Mouse (Mus musculus) heart, adult 2 months (tissue): Measurements from ENCODE around the gene Ctdsp2. TPM values are rescaled to one million over a fixed set of nuclear protein-coding genes. Genes with fewer than 3 reads are reported as not detected.
A peak's percentile ranks its signal among the peaks of the same experiment; 100 is the strongest.

Experiments
- DNase-seq, 2 experiments: peaks; one replicate each; pipeline ENCODE4 v3.0.0; 2021
- H3K27ac ChIP-seq: fragments of 200-600 bp; 2 replicates; pipeline ENCODE4 v1.8.1; 2022
- H3K27me3 ChIP-seq: fragments of 200-500 bp; 2 replicates; pipeline ENCODE4 v1.6.1; 2012; ENCODE audit warnings: mild to moderate bottlenecking, low read length, inconsistent platforms, mixed read lengths; ENCODE audit not compliant: control insufficient read depth, insufficient read depth
- H3K36me3 ChIP-seq: fragments of 200-500 bp; 2 replicates; pipeline ENCODE4 v1.6.1; 2012; ENCODE audit warnings: low read length, inconsistent platforms; ENCODE audit not compliant: control insufficient read depth, insufficient read depth
- H3K4me1 ChIP-seq: fragments of 200-500 bp; 2 replicates; pipeline ENCODE4 v1.6.1; 2011; ENCODE audit warnings: low read length; ENCODE audit not compliant: control insufficient read depth, insufficient read depth
- H3K4me3 ChIP-seq: fragments of 200-600 bp; 2 replicates; pipeline ENCODE4 v1.8.1; 2022
- H3K79me2 ChIP-seq: fragments of 200-500 bp; replicated peaks from 2 replicates; pipeline ENCODE4 v1.6.1; 2012; ENCODE audit warnings: mild to moderate bottlenecking, inconsistent platforms, low read length, moderate library complexity, mixed read lengths; ENCODE audit not compliant: control insufficient read depth, insufficient read depth
- H3K9ac ChIP-seq: fragments of 200-500 bp; 2 replicates; pipeline ENCODE4 v1.6.1; 2012; ENCODE audit warnings: low read depth, mild to moderate bottlenecking, control low read depth, inconsistent platforms, low read length, mixed read lengths
- CTCF ChIP-seq: fragments of 200-600 bp; IDR thresholded peaks from 2 replicates; pipeline ENCODE4 v1.8.1; 2022; ENCODE audit warnings: antibody characterized with exemption, mild to moderate bottlenecking, moderate library complexity
- EP300 ChIP-seq: fragments of 200-500 bp; IDR thresholded peaks from 2 replicates; pipeline ENCODE4 v1.6.1; 2011; ENCODE audit warnings: low read depth, low read length, control low read depth; ENCODE audit not compliant: insufficient read depth
- POLR2A ChIP-seq: fragments of 200-500 bp; IDR thresholded peaks from 2 replicates; pipeline ENCODE4 v1.6.1; 2011; ENCODE audit warnings: mild to moderate bottlenecking, low read depth, low read length, control low read depth; ENCODE audit not compliant: insufficient read depth
- WGBS: fragments of 180-500 bp; shearing (Covaris S2); methylation state at CpG from one replicate; pipeline ENCODE4 v1.1.7; 2018; 5-methylcytosine and 5-hydroxymethylcytosine counted together
- intact Hi-C: fragments of 180-260 bp; cut with DNase I; formaldehyde crosslinking; loops from one replicate; pipeline ENCODE4 v1.15.1; 2025
- polyA plus RNA-seq: library from polyadenylated mRNA; depleted of rRNA; stranded (reverse); fragments of >200 nt; gene quantifications from 2 replicates; pipeline ENCODE4 v1.2.3, GENCODE M21; 2012
- total RNA-seq, 2 experiments: library from RNA; stranded (reverse); gene quantifications; 2 replicates each; pipeline ENCODE4 v1.2.3; 2021

Gene Ctdsp2
- total and polyA plus RNA-seq, 3 experiments = 82.2 to 108 (median 85.6) TPM

GRCm38 (mm10) chr10:127040569-127041214 is 62.2 kb downstream of the Ctdsp2 start:
- 0 out of 2 replicates have a peak, but pooled peaks cover 2% of the 10 kb centered on the region for H3K27me3 ChIP-seq
- peak overlapping the region; percentile 32 for H3K27ac ChIP-seq
- H3K4me3 ChIP-seq = peak overlapping the region; percentile 83
- no peaks in the 10 kb centered on the region for H3K79me2 ChIP-seq
- intact Hi-C loops = no loop called here
- no peak for DNase-seq
- WGBS = 3% methylated on average over 20 of the region's 20 CpGs
- H3K9ac ChIP-seq = peak overlapping the region; percentile 60
- H3K4me1 ChIP-seq = no peaks in the 10 kb centered on the region
- no peak for TF ChIP-seq CTCF
- no peak for TF ChIP-seq POLR2A
- TF ChIP-seq EP300 = no peak
- no peaks in the 10 kb centered on the region for H3K36me3 ChIP-seq

GRCm38 (mm10) chr10:127041274-127041766 is 62.8 kb downstream of the Ctdsp2 start, which contains the start of the genes Mettl1 and Eef1akmt3:
Gene Mettl1, plus strand, starts transcription at chr10:127041414.
Gene Eef1akmt3, minus strand, starts transcription at chr10:127041513.
- WGBS = under 1% methylated on average over 28 of the region's 28 CpGs

GRCm38 (mm10) chr10:127041774-127042338 is 63.3 kb downstream of the Ctdsp2 start:
- no peaks in the 10 kb centered on the region for H3K4me1 ChIP-seq
- peak overlapping the region; percentile 51 for H3K27ac ChIP-seq
- WGBS = under 1% methylated on average over 44 of the region's 44 CpGs
- peak overlapping the region; percentile 60 for H3K9ac ChIP-seq
- DNase-seq = peak; percentile 90 to 92
- peak overlapping the region; percentile 83 for H3K4me3 ChIP-seq
- no peaks in the 10 kb centered on the region for H3K36me3 ChIP-seq
- H3K27me3 ChIP-seq = 0 out of 2 replicates have a peak, but pooled peaks cover 2% of the 10 kb centered on the region
- H3K79me2 ChIP-seq = no peaks in the 10 kb centered on the region
- TF ChIP-seq POLR2A (no peak), CTCF (peak; percentile 34)
- intact Hi-C loops = no loop called here

More at GRCm38 (mm10) chr10:127041274-127041766, 62.8 kb downstream of the Ctdsp2 start, which contains the start of the genes Mettl1 and Eef1akmt3:
- peak within 1 kb of the TSS; percentile 51 for H3K27ac ChIP-seq
- intact Hi-C loops = no loop called here
- H3K27me3 ChIP-seq = 0 out of 2 replicates have a peak, but pooled peaks cover 2% of the 10 kb centered on the region
- no peak for TF ChIP-seq CTCF
- TF ChIP-seq EP300 = no peak
- no peak for TF ChIP-seq POLR2A
- no peaks in the 10 kb centered on the region for H3K79me2 ChIP-seq
- DNase-seq = no peak
- H3K4me3 ChIP-seq = peak within 1 kb of the TSS; percentile 83
- H3K9ac ChIP-seq = peak within 1 kb of the TSS; percentile 60
- H3K36me3 ChIP-seq = no peaks in the 10 kb centered on the region
- no peaks in the 10 kb centered on the region for H3K4me1 ChIP-seq

DNA sequence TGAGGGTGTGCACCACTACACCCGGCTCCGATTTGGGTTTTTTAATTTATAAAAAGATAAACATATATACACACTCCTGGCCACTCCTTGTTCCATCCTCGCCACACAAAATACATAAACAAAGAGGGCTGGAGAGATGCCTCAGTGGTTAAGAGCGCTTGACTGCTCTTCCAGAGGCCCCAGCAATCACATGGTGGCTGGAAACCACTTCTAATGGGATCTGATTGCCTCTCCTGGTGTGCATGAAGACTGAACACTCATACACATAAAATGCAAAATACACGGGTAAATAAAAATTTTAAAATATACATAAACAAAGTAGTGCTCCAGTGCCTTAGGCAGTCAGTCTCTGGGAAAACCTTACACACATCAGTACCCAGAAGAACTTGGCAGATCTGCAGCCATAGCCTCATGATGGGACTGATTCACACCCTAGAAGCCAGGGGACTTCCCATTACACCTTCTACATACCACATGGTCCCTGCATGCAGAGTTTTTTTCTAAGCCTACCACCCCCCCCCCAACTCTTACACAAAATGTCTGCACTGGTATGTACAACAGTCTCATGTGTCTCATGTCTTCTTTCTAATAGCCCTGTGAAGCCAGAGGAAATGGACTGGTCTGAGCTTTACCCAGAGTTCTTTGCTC is 64.1 kb downstream of the Ctdsp2 start:
- no peak for DNase-seq
- Histone ChIP-seq H3K36me3 (no peaks in the 10 kb centered on the region), H3K79me2 (no peaks in the 10 kb centered on the region), H3K9ac (no peak overlapping the region), H3K27ac (peak overlapping the region; percentile 51; the same call in 1 of the 2 replicates), H3K27me3 (0 out of 2 replicates have a peak, but pooled peaks cover 2% of the 10 kb centered on the region), H3K4me1 (no peaks in the 10 kb centered on the region), H3K4me3 (peak overlapping the region; percentile 83)
- TF ChIP-seq CTCF = no peak
- no peak for TF ChIP-seq POLR2A
- no peak for TF ChIP-seq EP300
- intact Hi-C loops = no loop called here
- 22% methylated on average over 5 of the region's 5 CpGs for WGBS

GRCm38 (mm10) chr10:127043187-127043586 is 64.7 kb downstream of the Ctdsp2 start:
- no peak for TF ChIP-seq EP300
- Histone ChIP-seq H3K4me1 (no peaks in the 10 kb centered on the region), H3K4me3 (no peak overlapping the region), H3K9ac (no peak overlapping the region), H3K36me3 (no peaks in the 10 kb centered on the region), H3K79me2 (no peaks in the 10 kb centered on the region), H3K27me3 (peaks cover 2% of the 10 kb centered on the region; the same call in 1 of the 2 replicates), H3K27ac (no peak overlapping the region)
- 89% methylated on average over 6 of the region's 6 CpGs for WGBS
- intact Hi-C loops = no loop called here
- no peak for DNase-seq

- no peak within 1 kb of the TSS for H3K4me3 ChIP-seq
- H3K27ac ChIP-seq = no peak within 1 kb of the TSS
- 42% methylated on average over 5 of the region's 5 CpGs for WGBS
- no peak for DNase-seq
- H3K36me3 ChIP-seq = no peaks in the 10 kb centered on the region
- no peak within 1 kb of the TSS for H3K9ac ChIP-seq
- H3K79me2 ChIP-seq = no peaks in the 10 kb centered on the region
- TF ChIP-seq POLR2A (no peak), CTCF (no peak), EP300 (no peak)
- peaks cover 1% of the 10 kb centered on the region for H3K4me1 ChIP-seq
- intact Hi-C loops = no loop called here
- peaks cover 13% of the 10 kb centered on the region for H3K27me3 ChIP-seq
These were observed 69.4 kb downstream of the Ctdsp2 start, which contains the start of gene Cyp27b1 for GRCm38 (mm10) chr10:127047954-127048353. Gene Cyp27b1, plus strand, starts transcription at chr10:127048250.
